Mouse (Mus musculus) liver, embryonic 13.5 days (tissue): ENCODE results near the gene Smpdl3b. TPM values are rescaled to one million over a fixed set of nuclear protein-coding genes. Genes with fewer than 3 reads are reported as not detected.
"Not testable (repeated sequence)": the region's sequence is repeated elsewhere in the genome, so short reads cannot be mapped to it uniquely, and the experiment has no call there.

ENCODE experiments used
- ATAC-seq: fragments of 200-750 bp; cut with Nextera tagmentation; 2 replicates; pipeline ENCODE4 v1.8.0; 2017; ENCODE audit warnings: low read depth, mild to moderate bottlenecking, moderate number of reproducible peaks, moderate library complexity
- DNase-seq: peaks from one replicate; pipeline ENCODE4 v3.0.0; 2022
- H3K27ac ChIP-seq: fragments of 300-500 bp; sonication (generic); 2 replicates; pipeline ENCODE4 v1.5.1; 2015; ENCODE audit warnings: moderate library complexity, mild to moderate bottlenecking, inconsistent platforms
- H3K27me3 ChIP-seq: fragments of 300-500 bp; sonication (generic); 2 replicates; pipeline ENCODE4 v1.6.1; 2015; ENCODE audit warnings: mild to moderate bottlenecking, inconsistent platforms
- H3K36me3 ChIP-seq: fragments of 300-500 bp; sonication (generic); 2 replicates; pipeline ENCODE4 v1.6.1; 2015; ENCODE audit warnings: mild to moderate bottlenecking, inconsistent platforms
- H3K4me1 ChIP-seq: fragments of 300-500 bp; sonication (generic); replicated peaks from 2 replicates; pipeline ENCODE4 v1.6.1; 2015; ENCODE audit warnings: inconsistent platforms
- H3K4me2 ChIP-seq: fragments of 300-500 bp; sonication (generic); 2 replicates; pipeline ENCODE4 v1.6.1; 2015; ENCODE audit warnings: inconsistent platforms, mild to moderate bottlenecking, moderate library complexity
- H3K4me3 ChIP-seq: fragments of 300-500 bp; sonication (generic); replicated peaks from 2 replicates; pipeline ENCODE4 v1.5.1; 2015; ENCODE audit warnings: mild to moderate bottlenecking, inconsistent platforms
- H3K9ac ChIP-seq: fragments of 300-500 bp; sonication (generic); 2 replicates; pipeline ENCODE4 v1.6.1; 2015; ENCODE audit warnings: mild to moderate bottlenecking, inconsistent platforms
- H3K9me3 ChIP-seq: fragments of 300-500 bp; sonication (generic); replicated peaks from 2 replicates; pipeline ENCODE4 v1.6.1; 2016; ENCODE audit warnings: inconsistent platforms
- WGBS: fragments of 180-500 bp; shearing (Covaris S2); methylation state at CpG from one replicate; pipeline ENCODE4 v1.1.7; 2015; ENCODE audit not compliant: insufficient replicate concordance; 5-methylcytosine and 5-hydroxymethylcytosine counted together
- polyA plus RNA-seq: library from polyadenylated mRNA; unstranded; fragments of >200 nt; fragmentation: Nextera tagmentation; extraction: Ambion mirVana; gene quantifications from 2 replicates; pipeline ENCODE4 v1.2.1, GENCODE M21; 2015

Gene Smpdl3b
- polyA plus RNA-seq, 1 experiment from 2014 or later: 1.1 TPM

GRCm38 (mm10) chr4:132749258-132749982 lies 7.6 kb downstream of the Smpdl3b start:
- Histone ChIP-seq H3K27me3 (no peaks in the 10 kb centered on the region), H3K9ac (no peak overlapping the region), H3K4me1 (peaks cover 20% of the 10 kb centered on the region), H3K9me3 (no peaks in the 10 kb centered on the region), H3K4me2 (no peak overlapping the region), H3K36me3 (no peaks in the 10 kb centered on the region), H3K4me3 (no peak overlapping the region), H3K27ac (no peak overlapping the region)
- WGBS: 68% methylated on average over 6 of the region's 6 CpGs
- ATAC-seq (no peak), DNase-seq (no peak)

GRCm38 (mm10) chr4:132748778-132749177 lies 8.3 kb downstream of the Smpdl3b start:
- no peaks in the 10 kb centered on the region for H3K36me3 ChIP-seq
- no peak; the same call in 1 of the 2 replicates for ATAC-seq
- H3K4me1 ChIP-seq: peaks cover 27% of the 10 kb centered on the region
- DNase-seq: no peak
- H3K9ac ChIP-seq: no peak overlapping the region
- 69% methylated on average over 4 of the region's 4 CpGs for WGBS
- no peak overlapping the region for H3K4me2 ChIP-seq
- H3K27me3 ChIP-seq: no peaks in the 10 kb centered on the region
- no peaks in the 10 kb centered on the region for H3K9me3 ChIP-seq
- H3K4me3 ChIP-seq: no peak overlapping the region
- H3K27ac ChIP-seq: no peak overlapping the region

- 18% methylated on average over 9 of the region's 9 CpGs for WGBS
- Histone ChIP-seq H3K4me1 (peaks cover 30% of the 10 kb centered on the region), H3K27ac (peak overlapping the region; percentile 75), H3K4me3 (peak overlapping the region; percentile 17), H3K9ac (peak overlapping the region; percentile 19; the same call in 1 of the 2 replicates), H3K4me2 (peak overlapping the region; percentile 29), H3K36me3 (no peaks in the 10 kb centered on the region), H3K27me3 (no peaks in the 10 kb centered on the region), H3K9me3 (no peaks in the 10 kb centered on the region)
- DNase-seq (no peak), ATAC-seq (peak; percentile 39)
Observed at GRCm38 (mm10) chr4:132747664-132748259, 9.3 kb downstream of the Smpdl3b start.

GRCm38 (mm10) chr4:132746911-132747517 lies 10.0 kb downstream of the Smpdl3b start:
- no peak overlapping the region for H3K4me3 ChIP-seq
- DNase-seq (no peak), ATAC-seq (no peak)
- H3K9ac ChIP-seq: no peak overlapping the region
- 56% methylated on average over 9 of the region's 9 CpGs for WGBS
- no peaks in the 10 kb centered on the region for H3K27me3 ChIP-seq
- peak overlapping the region; percentile 75 for H3K27ac ChIP-seq
- peaks cover 30% of the 10 kb centered on the region for H3K4me1 ChIP-seq
- no peaks in the 10 kb centered on the region for H3K9me3 ChIP-seq
- H3K4me2 ChIP-seq: peak overlapping the region; percentile 29
- H3K36me3 ChIP-seq: no peaks in the 10 kb centered on the region

GRCm38 (mm10) chr4:132743992-132744911 lies 12.8 kb downstream of the Smpdl3b start:
- Histone ChIP-seq H3K9me3 (no peaks in the 10 kb centered on the region), H3K36me3 (no peaks in the 10 kb centered on the region), H3K4me1 (peaks cover 30% of the 10 kb centered on the region), H3K4me3 (no peak overlapping the region), H3K27ac (no peak overlapping the region), H3K9ac (no peak overlapping the region), H3K27me3 (no peaks in the 10 kb centered on the region), H3K4me2 (no peak overlapping the region)
- DNase-seq (no peak), ATAC-seq (peak; percentile 38; the same call in 1 of the 2 replicates)
- WGBS: 46% methylated on average over 11 of the region's 11 CpGs

- Histone ChIP-seq H3K9ac (no peak overlapping the region), H3K27me3 (no peaks in the 10 kb centered on the region), H3K4me3 (no peak overlapping the region), H3K9me3 (no peaks in the 10 kb centered on the region), H3K27ac (no peak overlapping the region), H3K36me3 (no peaks in the 10 kb centered on the region), H3K4me2 (no peak overlapping the region), H3K4me1 (peaks cover 16% of the 10 kb centered on the region)
- WGBS: 68% methylated on average over 7 of the region's 7 CpGs
- no peak for ATAC-seq
- DNase-seq: no peak
Observed at GRCm38 (mm10) chr4:132741491-132741890, 15.6 kb downstream of the Smpdl3b start.

GRCm38 (mm10) chr4:132737154-132737553 lies 19.9 kb downstream of the Smpdl3b start:
- not testable (repeated sequence) for ATAC-seq, H3K4me2 ChIP-seq, H3K27me3 ChIP-seq, DNase-seq, H3K9ac ChIP-seq, H3K9me3 ChIP-seq, H3K4me3 ChIP-seq, H3K27ac ChIP-seq, H3K36me3 ChIP-seq
- 81% methylated on average over 9 of the region's 9 CpGs for WGBS
- peaks cover 32% of the 10 kb centered on the region for H3K4me1 ChIP-seq

- H3K27me3 ChIP-seq: no peaks in the 10 kb centered on the region
- no peak overlapping the region for H3K9ac ChIP-seq
- no peaks in the 10 kb centered on the region for H3K36me3 ChIP-seq
- H3K4me3 ChIP-seq: no peak overlapping the region
- peak overlapping the region; percentile 18; the same call in 1 of the 2 replicates for H3K27ac ChIP-seq
- no peak overlapping the region for H3K4me2 ChIP-seq
- ATAC-seq (no peak; the same call in 1 of the 2 replicates), DNase-seq (no peak)
- peaks cover 42% of the 10 kb centered on the region for H3K4me1 ChIP-seq
- H3K9me3 ChIP-seq: no peaks in the 10 kb centered on the region
- WGBS: 49% methylated on average over 3 of the region's 3 CpGs
Observed at GRCm38 (mm10) chr4:132735894-132736293, 21.2 kb downstream of the Smpdl3b start.

- no peak overlapping the region for H3K9ac ChIP-seq
- H3K27me3 ChIP-seq: no peaks in the 10 kb centered on the region
- 51% methylated on average over 2 of the region's 2 CpGs for WGBS
- DNase-seq: no peak
- no peak for ATAC-seq
- H3K36me3 ChIP-seq: no peaks in the 10 kb centered on the region
- no peak overlapping the region for H3K4me3 ChIP-seq
- no peaks in the 10 kb centered on the region for H3K9me3 ChIP-seq
- no peak overlapping the region for H3K4me2 ChIP-seq
- H3K27ac ChIP-seq: no peak overlapping the region
- peaks cover 42% of the 10 kb centered on the region for H3K4me1 ChIP-seq
Observed at GRCm38 (mm10) chr4:132735389-132735788, 21.7 kb downstream of the Smpdl3b start.

- Histone ChIP-seq H3K4me1 (peaks cover 42% of the 10 kb centered on the region), H3K27me3 (no peaks in the 10 kb centered on the region), H3K9ac (no peak overlapping the region), H3K4me3 (no peak overlapping the region), H3K36me3 (no peaks in the 10 kb centered on the region), H3K4me2 (no peak overlapping the region), H3K9me3 (no peaks in the 10 kb centered on the region), H3K27ac (no peak overlapping the region)
- DNase-seq: no peak
- ATAC-seq: no peak
- 72% methylated on average over 2 of the region's 2 CpGs for WGBS
Observed at GRCm38 (mm10) chr4:132734766-132735165, 22.3 kb downstream of the Smpdl3b start.
